Mouse (Mus musculus) layer of hippocampus, adult 6 months (tissue): ENCODE data around the gene Ripk1. TPM values are rescaled to one million over a fixed set of nuclear protein-coding genes. Genes with fewer than 3 reads are reported as not detected.

ENCODE experiments used
- long read RNA-seq, 2 experiments: library from polyadenylated mRNA; unstranded; transcript quantifications; one replicate each; pipeline ENCODE4 v2.0.0; 2019 to 2020
- polyA plus RNA-seq: library from polyadenylated mRNA; unstranded; fragments of <200 nt; fragmentation: Nextera tagmentation; gene quantifications from 2 replicates; pipeline ENCODE4 v1.2.3, GENCODE M21; 2021

Ripk1 gene
- 1.3 and 1.5 TPM in 2 replicates for polyA plus RNA-seq
- long read RNA-seq, experiment 1, partial matches to known transcripts, result 0 of 1 reads
- long read RNA-seq, experiment 1, other reads (novel, unspliced or antisense), result 0 of 1 reads
- long read RNA-seq, experiment 2, transcript Ripk1-201 (11 exons, 3,266 nt), result major isoform, 10 of 14 reads
- long read RNA-seq, experiment 2, partial matches to known transcripts, result 1 of 14 reads
- long read RNA-seq, experiment 2, other reads (novel, unspliced or antisense), result 3 of 14 reads

DNA sequence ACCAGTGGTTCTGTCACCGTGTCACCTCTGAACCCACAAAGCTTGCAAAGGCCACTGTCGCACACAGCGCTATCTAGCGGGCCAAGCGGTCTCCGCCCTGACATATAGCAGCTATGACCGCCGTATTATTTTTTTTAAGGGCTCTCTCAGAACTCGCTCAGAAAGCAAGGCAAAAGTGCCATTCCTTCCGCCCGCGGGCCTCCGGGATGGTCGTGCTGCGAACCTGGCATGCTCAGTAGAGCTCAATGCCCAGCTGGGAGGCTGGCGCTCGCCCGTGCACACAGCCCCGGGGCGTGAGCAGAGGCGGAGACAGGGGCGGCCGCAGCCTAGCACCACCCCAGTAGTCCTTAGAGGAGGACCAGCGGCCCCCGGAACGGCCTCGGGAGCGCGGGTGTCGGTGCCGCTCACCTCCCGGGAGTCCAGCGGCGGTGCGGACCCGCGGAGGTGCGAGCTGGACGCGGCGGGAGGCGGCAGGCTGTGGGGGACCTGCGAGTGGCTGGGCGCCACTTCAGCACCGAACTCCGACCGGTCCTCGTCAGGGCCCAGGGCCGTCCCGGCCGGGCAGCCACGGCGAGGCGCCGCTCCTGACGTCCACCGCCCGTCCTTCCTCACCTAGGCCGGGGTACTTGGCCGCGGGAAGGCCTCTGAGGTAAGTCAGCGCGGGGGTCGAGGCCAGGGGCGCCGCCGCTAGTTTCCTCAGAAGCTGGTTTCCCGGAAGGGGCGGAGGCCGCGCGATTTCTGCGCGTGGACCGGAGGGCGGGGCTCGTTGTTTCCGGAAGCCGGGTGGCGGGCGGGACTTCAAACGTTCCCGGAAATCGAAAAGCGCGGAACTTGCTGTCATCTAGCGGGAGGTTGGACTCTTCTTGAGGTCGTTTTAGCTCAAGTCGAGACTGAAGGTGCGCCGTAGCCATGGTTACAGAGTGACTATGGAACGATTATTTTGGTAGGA is at the start of gene Ripk1, which contains the start of gene Serpinb6a:
Gene Ripk1 (plus strand): TSS at position 306 of the 949 bp plus-strand sequence.
Gene Serpinb6a (minus strand): TSS at position 737 of the 949 bp plus-strand sequence.

DNA sequence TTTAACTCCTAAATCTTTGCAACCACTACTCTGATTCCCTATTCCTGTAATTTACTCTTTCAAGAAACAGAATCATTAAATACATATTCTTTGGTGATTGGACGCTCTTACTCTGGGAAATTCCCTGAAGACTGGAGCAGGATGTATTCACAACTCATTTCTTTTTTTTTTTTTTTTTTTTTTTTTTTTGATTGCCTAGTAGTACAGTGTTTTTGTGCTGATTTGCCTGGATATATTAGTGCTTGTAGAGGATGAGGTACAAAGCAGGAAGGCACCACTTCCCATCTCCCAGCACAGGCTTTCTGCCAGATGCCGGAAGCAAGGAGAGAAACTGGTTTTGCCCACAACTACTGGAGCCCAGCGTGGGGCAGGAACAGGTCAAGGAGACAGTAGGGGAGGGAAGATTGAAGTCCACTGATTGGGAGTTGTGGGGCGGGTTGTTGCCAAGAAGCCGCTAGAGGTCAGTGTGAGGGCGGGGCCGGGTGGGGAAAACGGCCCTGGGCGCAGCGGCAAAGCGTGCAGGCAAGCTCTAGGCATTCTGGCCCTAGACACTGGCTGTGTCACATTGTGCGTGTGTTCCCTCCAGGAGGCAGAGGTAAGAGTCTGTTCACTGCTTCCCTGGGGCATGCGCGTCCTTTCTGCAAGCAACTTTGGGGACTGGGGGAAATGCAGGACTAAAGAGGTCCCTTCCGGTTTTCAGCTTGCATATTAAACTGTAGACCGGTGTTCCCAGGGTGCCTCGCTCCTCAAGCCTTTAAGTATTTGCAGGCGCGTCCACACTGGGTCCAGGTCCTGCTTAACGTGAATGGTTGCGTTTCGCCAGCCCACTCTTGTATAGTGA is 37.7 kb upstream of the Ripk1 start, which contains the start of gene Nqo2:
Gene Nqo2 (plus strand): TSS at position 482 of the 841 bp plus-strand sequence.

DNA sequence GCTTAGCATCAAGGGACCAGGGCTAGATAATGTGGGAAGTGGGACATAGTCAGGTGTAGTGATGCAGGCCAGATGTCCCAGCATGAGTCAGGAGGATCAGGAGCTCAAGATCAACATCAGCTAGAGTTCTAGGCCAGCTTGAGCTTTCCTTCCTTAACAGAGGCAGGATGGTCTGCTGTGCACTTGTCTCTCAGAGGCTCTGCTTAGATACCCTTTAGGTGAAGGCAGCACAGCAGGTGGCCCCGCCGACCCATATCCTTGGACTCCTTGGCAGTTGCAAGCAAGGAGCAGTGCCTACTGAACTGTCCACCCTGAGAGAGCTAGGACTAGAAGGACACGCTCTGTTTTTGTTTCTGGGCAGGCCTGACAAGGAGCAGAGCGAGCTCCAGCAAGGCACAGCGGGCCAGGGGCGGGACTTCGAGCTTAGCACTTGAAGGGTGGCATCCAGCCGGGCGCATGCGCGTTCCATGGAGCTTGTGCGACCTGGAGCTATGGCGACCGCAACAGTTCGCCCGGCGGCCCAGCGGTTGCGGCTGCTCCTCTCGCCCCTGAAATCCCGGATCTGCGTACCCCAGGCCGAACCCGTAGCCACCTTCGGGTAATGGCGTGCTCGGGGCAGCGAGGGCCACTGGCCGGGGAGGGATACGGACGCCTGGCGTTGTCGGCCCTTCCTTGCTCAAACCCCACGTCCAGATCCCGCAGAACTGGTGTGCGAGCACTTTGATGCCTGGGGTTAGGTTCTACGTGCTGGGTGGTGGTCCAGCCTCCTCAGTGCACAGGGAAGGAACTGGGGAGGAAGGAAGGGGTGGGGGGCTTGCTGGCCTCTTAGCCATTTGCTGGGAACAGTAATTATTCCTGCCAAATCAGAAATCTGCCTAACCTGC is 35.3 kb downstream of the Ripk1 start, which contains the start of gene Bphl:
Gene Bphl (plus strand): TSS at position 426 of the 884 bp plus-strand sequence.

DNA sequence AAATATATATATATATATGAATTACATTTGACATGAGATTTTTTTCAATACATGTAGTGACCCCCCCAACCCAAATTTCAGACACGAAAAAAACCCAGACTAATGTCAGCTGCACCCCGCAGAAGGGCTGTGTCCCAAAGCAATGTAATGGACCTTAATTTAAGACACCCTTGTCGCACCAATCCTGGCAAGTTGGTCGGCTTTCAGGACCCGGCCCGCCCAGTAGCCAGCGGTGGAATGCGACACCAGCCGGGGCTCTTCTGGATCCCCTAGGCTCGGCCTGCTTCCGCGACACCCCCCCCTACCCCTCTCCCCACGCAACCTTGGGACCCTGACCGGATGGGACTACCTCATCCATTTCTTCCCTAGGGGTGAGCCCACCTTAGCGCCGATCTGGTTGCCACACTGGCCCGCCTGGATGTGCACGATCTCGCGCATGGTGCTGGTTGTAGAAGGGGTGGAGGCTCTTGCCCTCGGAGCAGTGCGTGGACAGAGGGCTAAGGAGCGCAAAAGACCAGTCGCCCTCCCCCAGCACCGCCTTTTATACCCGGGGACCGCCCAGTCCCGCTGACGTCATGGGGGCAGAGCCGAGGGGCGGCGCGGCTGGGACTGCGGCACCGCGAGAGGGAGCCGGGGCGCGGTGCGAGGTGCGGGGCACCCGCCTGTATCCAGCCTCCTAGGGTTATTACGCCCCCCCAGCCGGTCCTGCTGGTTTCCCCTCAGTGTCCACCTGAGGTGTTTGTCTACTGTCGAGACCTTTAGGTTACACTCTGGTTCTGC is 75.5 kb downstream of the Ripk1 start, which contains the start of gene Tubb2a:
Gene Tubb2a (minus strand): TSS at position 516 of the 780 bp plus-strand sequence.

Other genes with a start within 250 kb of the Ripk1 start
- not detected in 2 replicates for gene Serpinb6e, start 159.0 kb upstream of the Ripk1 start, polyA plus RNA-seq
- 0.10 and 0.14 TPM in 2 replicates for gene Serpinb6c, start 96.7 kb upstream of the Ripk1 start, polyA plus RNA-seq
- 7.6 and 9.8 TPM in 2 replicates for gene Nqo2, start 37.7 kb upstream of the Ripk1 start, polyA plus RNA-seq
- gene Serpinb6a, start 431 bp downstream of the Ripk1 start, polyA plus RNA-seq, result 65.1 and 66.5 TPM in 2 replicates
- gene Bphl, start 35.2 kb downstream of the Ripk1 start, polyA plus RNA-seq, result 113 and 114 TPM in 2 replicates
- 2,314 and 2,386 TPM in 2 replicates for gene Tubb2a, start 75.6 kb downstream of the Ripk1 start, polyA plus RNA-seq
- gene Tubb2b, start 128.1 kb downstream of the Ripk1 start, polyA plus RNA-seq, result 32.3 and 49.4 TPM in 2 replicates
- 113 and 123 TPM in 2 replicates for gene Psmg4, start 160.6 kb downstream of the Ripk1 start, polyA plus RNA-seq